Mouse (Mus musculus) cortical plate, adult 2 months (tissue): ENCODE data around the gene Cd200r2. TPM values are rescaled to one million over a fixed set of nuclear protein-coding genes. Genes with fewer than 3 reads are reported as not detected.
"Not testable (repeated sequence)": the region's sequence is repeated elsewhere in the genome, so short reads cannot be mapped to it uniquely, and the experiment has no call there.

Experiments
- H3K27ac ChIP-seq: fragments of 200-500 bp; 2 replicates; pipeline ENCODE4 v1.5.1; 2012; ENCODE audit warnings: low read length, control low read depth, inconsistent platforms; ENCODE audit not compliant: insufficient read depth
- H3K4me1 ChIP-seq: fragments of 200-500 bp; 2 replicates; pipeline ENCODE4 v1.6.1; 2011; ENCODE audit warnings: low read length; ENCODE audit not compliant: control insufficient read depth, insufficient read depth
- H3K4me3 ChIP-seq: fragments of 200-500 bp; 2 replicates; pipeline ENCODE4 v1.5.1; 2011; ENCODE audit warnings: mild to moderate bottlenecking, low read length, control low read depth; ENCODE audit not compliant: insufficient read depth
- CTCF ChIP-seq: fragments of 200-500 bp; IDR thresholded peaks from 2 replicates; pipeline ENCODE4 v1.5.1; 2011; ENCODE audit warnings: mild to moderate bottlenecking, control low read depth, low read length; ENCODE audit not compliant: insufficient read depth; ENCODE audit errors: extremely low read depth
- POLR2A ChIP-seq: fragments of 200-500 bp; IDR thresholded peaks from 2 replicates; pipeline ENCODE4 v1.6.1; 2011; ENCODE audit warnings: mild to moderate bottlenecking, low read length, control low read depth; ENCODE audit not compliant: insufficient read depth; ENCODE audit errors: extremely low read depth
- polyA plus RNA-seq: library from polyadenylated mRNA; depleted of rRNA; stranded (reverse); fragments of >200 nt; gene quantifications from 2 replicates; pipeline ENCODE4 v1.2.3, GENCODE M21; 2012; rRNA removed

Gene Cd200r2
- not detected in 2 replicates for polyA plus RNA-seq

GRCm38 (mm10) chr16:44866797-44867196 lies at the start of gene Cd200r2:
Cd200r2 (plus strand) TSS chr16:44867097.
- no peak for TF ChIP-seq CTCF
- no peak for TF ChIP-seq POLR2A
- H3K27ac ChIP-seq, result no peak within 1 kb of the TSS
- no peak within 1 kb of the TSS for H3K4me3 ChIP-seq
- no peaks in the 10 kb centered on the region for H3K4me1 ChIP-seq

GRCm38 (mm10) chr16:44818010-44818409 lies 48.9 kb upstream of the Cd200r2 start:
- no peak for TF ChIP-seq CTCF
- TF ChIP-seq POLR2A, result no peak
- Histone ChIP-seq H3K4me3 (no peak overlapping the region), H3K4me1 (no peaks in the 10 kb centered on the region), H3K27ac (no peak overlapping the region)

DNA sequence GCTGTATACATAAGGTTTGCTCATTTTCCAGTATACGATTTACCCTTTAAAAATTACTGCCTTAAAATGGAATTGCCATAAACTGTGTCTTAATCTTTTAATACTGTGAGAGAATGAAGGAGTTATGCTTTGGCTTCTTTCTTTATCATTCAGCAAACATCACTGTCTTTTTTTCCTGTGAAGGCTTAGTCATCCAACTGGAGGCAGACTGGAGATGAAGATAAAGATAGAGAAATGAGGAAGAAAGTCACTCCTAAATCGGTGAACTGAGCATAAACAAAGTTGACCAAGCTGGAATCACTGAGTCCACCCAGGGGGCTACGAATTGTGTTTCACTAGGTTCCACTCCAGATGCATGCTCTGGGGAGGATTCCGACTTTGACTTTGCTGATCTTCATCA lies 46.4 kb upstream of the Cd200r2 start:
- Histone ChIP-seq H3K27ac (no peak overlapping the region), H3K4me3 (no peak overlapping the region), H3K4me1 (no peaks in the 10 kb centered on the region)
- no peak for TF ChIP-seq CTCF
- no peak for TF ChIP-seq POLR2A

DNA sequence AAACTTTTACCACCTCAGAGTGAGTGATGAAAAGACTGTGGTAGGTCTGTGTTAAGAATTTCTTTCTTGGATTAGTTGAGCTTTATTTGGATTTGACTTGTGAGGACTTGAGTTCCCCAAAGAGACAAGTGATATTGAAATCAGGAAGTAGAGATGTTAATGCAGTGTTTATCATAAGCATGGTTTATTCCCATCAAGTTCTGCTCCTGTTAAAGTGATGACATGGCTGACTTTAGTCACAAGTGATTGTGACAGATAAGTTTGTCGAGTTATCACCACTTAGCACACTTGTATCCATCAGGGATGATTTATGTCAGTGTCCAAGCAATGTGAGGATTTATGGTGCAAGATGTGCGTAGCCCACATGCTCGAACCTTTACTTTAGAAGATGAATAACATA lies 34.6 kb upstream of the Cd200r2 start:
- TF ChIP-seq POLR2A (no peak), CTCF (no peak)
- H3K27ac ChIP-seq, result no peak overlapping the region
- H3K4me3 ChIP-seq, result no peak overlapping the region
- no peaks in the 10 kb centered on the region for H3K4me1 ChIP-seq

GRCm38 (mm10) chr16:44833189-44833588 lies 33.7 kb upstream of the Cd200r2 start:
- H3K27ac ChIP-seq, H3K4me1 ChIP-seq, H3K4me3 ChIP-seq: not testable (repeated sequence)

GRCm38 (mm10) chr16:44875178-44875577 lies 8.3 kb downstream of the Cd200r2 start:
- TF ChIP-seq POLR2A (no peak), CTCF (no peak)
- Histone ChIP-seq H3K27ac (no peak overlapping the region), H3K4me3 (no peak overlapping the region), H3K4me1 (no peaks in the 10 kb centered on the region)

GRCm38 (mm10) chr16:44876625-44877024 lies 9.7 kb downstream of the Cd200r2 start:
- Histone ChIP-seq H3K27ac (no peak overlapping the region), H3K4me3 (no peak overlapping the region), H3K4me1 (no peaks in the 10 kb centered on the region)
- TF ChIP-seq CTCF, result no peak

DNA sequence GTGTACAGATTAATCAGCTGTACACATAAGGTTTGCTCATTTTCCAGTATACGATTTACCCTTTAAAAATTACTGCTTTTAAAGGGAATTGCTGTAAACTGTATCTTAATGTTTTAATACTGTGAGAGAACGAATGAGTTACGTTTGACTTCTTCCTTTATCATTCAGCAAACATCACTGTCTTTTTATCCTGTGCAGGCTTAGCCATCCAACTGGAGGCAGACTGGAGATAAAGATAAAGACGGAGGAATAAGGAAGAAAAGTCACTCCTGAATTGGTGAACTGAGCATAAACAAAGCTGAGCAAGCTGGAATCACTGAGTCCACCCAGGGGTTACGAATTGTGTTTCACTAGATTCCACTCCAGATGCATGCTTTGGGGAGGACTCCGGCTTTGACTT lies 10.7 kb downstream of the Cd200r2 start:
- no peaks in the 10 kb centered on the region for H3K4me1 ChIP-seq
- no peak overlapping the region for H3K27ac ChIP-seq
- TF ChIP-seq POLR2A (no peak), CTCF (no peak)
- no peak overlapping the region for H3K4me3 ChIP-seq

GRCm38 (mm10) chr16:44890814-44891213 lies 23.9 kb downstream of the Cd200r2 start:
- H3K4me3 ChIP-seq, result no peak overlapping the region
- no peak overlapping the region for H3K27ac ChIP-seq
- no peaks in the 10 kb centered on the region for H3K4me1 ChIP-seq
- TF ChIP-seq POLR2A (no peak), CTCF (no peak)

- Histone ChIP-seq H3K4me1 (no peaks in the 10 kb centered on the region), H3K27ac (no peak overlapping the region), H3K4me3 (no peak overlapping the region)
- TF ChIP-seq POLR2A (no peak), CTCF (no peak)
These were observed 65.1 kb downstream of the Cd200r2 start for GRCm38 (mm10) chr16:44932016-44932415.

- Histone ChIP-seq H3K4me3 (no peak within 1 kb of the TSS), H3K27ac (no peak within 1 kb of the TSS), H3K4me1 (no peaks in the 10 kb centered on the region)
- TF ChIP-seq CTCF (no peak), POLR2A (no peak)
These were observed 76.6 kb downstream of the Cd200r2 start, which contains the start of gene Cd200r3 for GRCm38 (mm10) chr16:44943468-44943867. Cd200r3 (plus strand) TSS chr16:44943678.
